Mouse (Mus musculus) liver, adult 2 months (tissue): Measurements from ENCODE around the gene Mroh3.

Source experiments
- CTCF ChIP-seq: fragments of 200-500 bp; IDR thresholded peaks from 2 replicates; pipeline ENCODE4 v1.5.1; 2011; ENCODE audit warnings: low read depth, low read length, control low read depth
- POLR2A ChIP-seq: fragments of 200-500 bp; IDR thresholded peaks from 2 replicates; pipeline ENCODE4 v1.6.1; 2011; ENCODE audit warnings: low read length, control low read depth; ENCODE audit not compliant: insufficient read depth; ENCODE audit errors: extremely low read depth

DNA sequence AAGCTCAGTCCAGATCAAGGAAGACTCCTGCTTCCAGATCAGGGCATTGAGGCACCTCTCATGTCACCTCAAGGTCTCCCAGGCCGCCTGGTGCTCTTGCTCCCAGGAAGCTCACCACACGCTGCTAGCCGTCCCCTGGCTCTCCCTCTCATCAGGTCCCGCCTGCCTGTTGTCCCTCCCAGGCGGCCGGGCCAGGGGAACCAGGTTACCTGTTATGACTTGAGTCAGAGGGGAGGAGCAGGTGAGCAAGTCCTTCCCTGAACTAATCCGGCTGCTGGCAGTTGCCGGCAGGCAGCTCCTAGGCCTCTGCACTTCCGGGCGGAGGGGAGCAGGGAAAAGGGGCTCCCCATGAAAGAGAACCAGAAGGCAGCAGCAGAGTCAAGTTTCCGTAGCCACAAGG lies 17.6 kb upstream of the Mroh3 start:
- TF ChIP-seq CTCF (no peak), POLR2A (no peak)
